8 mouse cellular contexts compared by ENCODE assay signal in genomic region chr13:92611254-92611784, GRCm38 (mm10). TPM values are rescaled to one million over a fixed set of nuclear protein-coding genes. Genes with fewer than 3 reads are reported as not detected.
DNase-seq lines count a peak whose midpoint lies in the region; ATAC-seq and TF ChIP-seq lines count a peak whose summit lies in the region.

No protein-coding gene starts in this region.

- TF ChIP-seq CTCF in MEL (IDR thresholded peaks at IDR 0.05 in 2 of 3, conservative IDR thresholded peaks at IDR 0.05 in 1 of 3; ENCODE audit: control insufficient read depth in 1 of 3, insufficient read depth in 1 of 3, low read depth in 2 of 3, low read length in 3 of 3, poor library complexity in 1 of 3, severe bottlenecking in 1 of 3), result no peak

- H3K4me1 ChIP-seq in kidney, embryonic 14.5 days (ENCODE audit: control insufficient read depth, insufficient read depth, low read length), result peaks cover 25% of the 10 kb centered on the region; the same call in 1 of the 2 replicates
- H3K4me1 ChIP-seq in MEL (ENCODE audit: control insufficient read depth in 1 of 2, insufficient read depth in 2 of 2, low read length in 2 of 2), result peaks cover 5 to 17% of the 10 kb centered on the region in 2 experiments
- H3K4me1 ChIP-seq in erythroblast, embryonic 14.5 days (ENCODE audit: control insufficient read depth), result peaks cover 58% of the 10 kb centered on the region
- H3K4me1 ChIP-seq in limb, embryonic 12.5 days (replicated peaks), result peaks cover 10% of the 10 kb centered on the region
- H3K4me1 ChIP-seq in neural tube, embryonic 13.5 days (replicated peaks), result peaks cover 34% of the 10 kb centered on the region

- peak overlapping the region; percentile 78 for H3K4me2 ChIP-seq in kidney, embryonic 14.5 days (replicated peaks; ENCODE audit: low read depth, low read length)
- H3K4me2 ChIP-seq in limb, embryonic 12.5 days, result peak overlapping the region; percentile 83
- peak overlapping the region; percentile 76 for H3K4me2 ChIP-seq in neural tube, embryonic 13.5 days

- ATAC-seq in kidney, embryonic 14.5 days (ENCODE audit: low FRiP score, low TSS enrichment), result peak; percentile 67
- peak; percentile 39 for ATAC-seq in limb, embryonic 12.5 days (ENCODE audit: insufficient number of reproducible peaks, insufficient read depth, low FRiP score, low TSS enrichment, low read depth)
- ATAC-seq in neural tube, embryonic 13.5 days (ENCODE audit: low read depth), result peak; percentile 71

- H3K36me3 ChIP-seq in kidney, embryonic 14.5 days (ENCODE audit: control insufficient read depth, insufficient read depth, low read length), result no peaks in the 10 kb centered on the region
- peaks cover 0 to 11% of the 10 kb centered on the region in 2 experiments; a peak in 2 of 4 replicates for H3K36me3 ChIP-seq in MEL (ENCODE audit: control insufficient read depth in 1 of 2, insufficient read depth in 2 of 2, low read length in 2 of 2)
- H3K36me3 ChIP-seq in erythroblast, embryonic 14.5 days (ENCODE audit: control insufficient read depth), result peaks cover 33% of the 10 kb centered on the region
- H3K36me3 ChIP-seq in limb, embryonic 12.5 days, result no peaks in the 10 kb centered on the region
- 0 out of 2 replicates have a peak, but pooled peaks cover 1% of the 10 kb centered on the region for H3K36me3 ChIP-seq in neural tube, embryonic 13.5 days

- no peak for TF ChIP-seq POLR2A in MEL (IDR thresholded peaks at IDR 0.05; ENCODE audit: control insufficient read depth in 1 of 2, insufficient read depth in 1 of 2, low read depth in 1 of 2, low read length in 2 of 2, poor library complexity in 1 of 2)

- TF ChIP-seq RAD21 in MEL (IDR thresholded peaks at IDR 0.05; ENCODE audit: low read depth, low read length), result no peak

- H3K27ac ChIP-seq in kidney, embryonic 14.5 days (ENCODE audit: low read depth, low read length), result peak overlapping the region; percentile 97
- H3K27ac ChIP-seq in MEL (ENCODE audit: control insufficient read depth, low read depth, low read length), result no peak overlapping the region
- H3K27ac ChIP-seq in limb, embryonic 12.5 days, result peak overlapping the region; percentile 90
- H3K27ac ChIP-seq in neural tube, embryonic 13.5 days (replicated peaks), result peak overlapping the region; percentile 85

- WGBS in kidney, embryonic 14.5 days, result 1% methylated on average over 43 of the region's 43 CpGs
- under 1% methylated on average over 43 of the region's 43 CpGs for WGBS in limb, embryonic 12.5 days
- under 1% methylated on average over 43 of the region's 43 CpGs for WGBS in neural tube, embryonic 13.5 days

- peak overlapping the region; percentile 84 for H3K9ac ChIP-seq in kidney, embryonic 14.5 days (ENCODE audit: low read depth, low read length)
- peak overlapping the region; percentile 74 for H3K9ac ChIP-seq in MEL (ENCODE audit: control insufficient read depth, low read depth, low read length, poor library complexity, severe bottlenecking)
- peak overlapping the region; percentile 67 for H3K9ac ChIP-seq in limb, embryonic 12.5 days (replicated peaks)
- peak overlapping the region; percentile 89 for H3K9ac ChIP-seq in neural tube, embryonic 13.5 days

- no peaks in the 10 kb centered on the region for H3K9me3 ChIP-seq in kidney, embryonic 14.5 days (ENCODE audit: control insufficient read depth, low read length)
- no peaks in the 10 kb centered on the region for H3K9me3 ChIP-seq in MEL (replicated peaks; ENCODE audit: insufficient read depth, low read length)
- peaks cover 1% of the 10 kb centered on the region for H3K9me3 ChIP-seq in erythroblast, embryonic 14.5 days (ENCODE audit: control insufficient read depth, low read length)
- H3K9me3 ChIP-seq in limb, embryonic 12.5 days, result no peaks in the 10 kb centered on the region
- no peaks in the 10 kb centered on the region for H3K9me3 ChIP-seq in neural tube, embryonic 13.5 days

- H3K4me3 ChIP-seq in kidney, embryonic 14.5 days (ENCODE audit: low read length), result peak overlapping the region; percentile 78
- peak overlapping the region; percentile 87 to 90 for H3K4me3 ChIP-seq in MEL (ENCODE audit: control insufficient read depth in 1 of 2, insufficient read depth in 1 of 2, low read depth in 2 of 2, low read length in 2 of 2)
- peak overlapping the region; percentile 79 for H3K4me3 ChIP-seq in erythroblast, embryonic 14.5 days (replicated peaks)
- peak overlapping the region; percentile 69 for H3K4me3 ChIP-seq in limb, embryonic 12.5 days (replicated peaks)
- peak overlapping the region; percentile 76 for H3K4me3 ChIP-seq in neural tube, embryonic 13.5 days

- H3K27me3 ChIP-seq in kidney, embryonic 14.5 days (ENCODE audit: control insufficient read depth, insufficient read depth, low read length), result no peaks in the 10 kb centered on the region
- no peaks in the 10 kb centered on the region for H3K27me3 ChIP-seq in MEL (ENCODE audit: control insufficient read depth in 1 of 2, insufficient read depth in 2 of 2, low read length in 2 of 2)
- no peaks in the 10 kb centered on the region for H3K27me3 ChIP-seq in erythroblast, embryonic 14.5 days (ENCODE audit: control insufficient read depth)
- H3K27me3 ChIP-seq in limb, embryonic 12.5 days, result no peaks in the 10 kb centered on the region
- H3K27me3 ChIP-seq in neural tube, embryonic 13.5 days, result no peaks in the 10 kb centered on the region

- DNase-seq in kidney, adult 11 months, result no peak
- DNase-seq in MEL (ENCODE audit: low read depth, low spot score), result no peak
- DNase-seq in thymus, postnatal 4 days, result no peak
- no peak for DNase-seq in adrenal gland, adult (ENCODE audit: inconsistent age in 2 of 2, low spot score in 1 of 2)

- H3K79me2 ChIP-seq in MEL (ENCODE audit: control insufficient read depth, insufficient read depth, low read length, poor library complexity), result peaks cover 3% of the 10 kb centered on the region; the same call in 1 of the 2 replicates

- no peak for TF ChIP-seq EP300 in MEL (IDR thresholded peaks at IDR 0.05; ENCODE audit: low read depth in 1 of 2, low read length in 2 of 2)

TF ChIP-seq in MEL, 35 proteins besides CTCF, POLR2A, EP300 and RAD21:
- TF ChIP-seq ZKSCAN1 (IDR thresholded peaks at IDR 0.05; ENCODE audit: low read depth, low read length) (no peak), KAT2A (conservative IDR thresholded peaks at IDR 0.05; ENCODE audit: low read depth, low read length) (no peak), TBP (IDR thresholded peaks at IDR 0.05; ENCODE audit: low read depth, low read length) (no peak), SIN3A (IDR thresholded peaks at IDR 0.05; ENCODE audit: low read length) (peak; percentile 4; the same call in 1 of the 2 replicates), NRF1 (IDR thresholded peaks at IDR 0.05; ENCODE audit: insufficient read depth, low read depth, low read length, poor library complexity, severe bottlenecking) (no peak), POLR2AphosphoS5 (IDR thresholded peaks at IDR 0.05; ENCODE audit: borderline replicate concordance, low read depth, low read length) (no peak), SMC3 (IDR thresholded peaks at IDR 0.05; ENCODE audit: low read depth, low read length) (no peak), TCF12 (IDR thresholded peaks at IDR 0.05; ENCODE audit: low read depth, low read length) (no peak), JUND (IDR thresholded peaks at IDR 0.05; ENCODE audit: low read depth, low read length) (no peak)

RNA-seq across cellular contexts. Expression of gene Serinc5, which starts 0.4 kb away (rescaled TPM):
- 7.4 and 18.0 TPM in 2 replicates for polyA plus RNA-seq in kidney, embryonic 14.5 days (2014; fragmentation: Nextera tagmentation; extraction: Ambion mirVana)
- 3.9 and 4.0 TPM in 2 replicates for total RNA-seq in MEL (2012; rRNA removed)
- 1 to 10 TPM in 1 of 2 experiments, not detected in 1; 8.8 TPM for polyA plus RNA-seq in MEL (2012; ENCODE audit: insufficient read depth in 1 of 2, insufficient read length in 2 of 2, low read depth in 1 of 2, low replicate concordance in 2 of 2, missing spikeins in 1 of 2)
- polyA plus RNA-seq in erythroblast, embryonic 14.5 days (2012), result 0.56 and 0.58 TPM in 2 replicates
- 10.2 and 11.0 TPM in 2 replicates for polyA plus RNA-seq in limb, embryonic 12.5 days (2016; fragmentation: Nextera tagmentation; extraction: Ambion mirVana)
- 19.9 and 20.8 TPM in 2 replicates for polyA plus RNA-seq in neural tube, embryonic 13.5 days (2015; fragmentation: Nextera tagmentation; extraction: Ambion mirVana)

RNA-seq across cellular contexts. Expression of gene Spz1, which starts 35.3 kb away (rescaled TPM):
- polyA plus RNA-seq in kidney, embryonic 14.5 days (2014; fragmentation: Nextera tagmentation; extraction: Ambion mirVana), result not detected in 2 replicates
- not detected in 2 replicates for total RNA-seq in MEL (2012; rRNA removed)
- polyA plus RNA-seq in MEL (2012; ENCODE audit: insufficient read depth in 1 of 2, insufficient read length in 2 of 2, low read depth in 1 of 2, low replicate concordance in 2 of 2, missing spikeins in 1 of 2), result not detected
- not detected in 2 replicates for polyA plus RNA-seq in erythroblast, embryonic 14.5 days (2012)
- polyA plus RNA-seq in limb, embryonic 12.5 days (2016; fragmentation: Nextera tagmentation; extraction: Ambion mirVana), result not detected in 2 replicates
- not detected in 2 replicates for polyA plus RNA-seq in neural tube, embryonic 13.5 days (2015; fragmentation: Nextera tagmentation; extraction: Ambion mirVana)
